Mouse (Mus musculus): ENCODE results near the gene Epb42. TPM values are rescaled to one million over a fixed set of nuclear protein-coding genes. Genes with fewer than 3 reads are reported as not detected.

The Epb42 gene
- 19.5 and 30.3 TPM in 2 replicates for polyA plus RNA-seq (2014; fragmentation: Nextera tagmentation; extraction: Ambion mirVana)

- Histone ChIP-seq H3K4me1 (ENCODE audit: control insufficient read depth, insufficient read depth, low read length) (no peaks in the 10 kb centered on the region), H3K9me3 (replicated peaks; ENCODE audit: control insufficient read depth, low read length) (no peaks in the 10 kb centered on the region), H3K27ac (ENCODE audit: low read depth, low read length) (peak within 1 kb of the TSS; percentile 78), H3K36me3 (ENCODE audit: control insufficient read depth, insufficient read depth, low read length) (no peaks in the 10 kb centered on the region), H3K4me2 (peak within 1 kb of the TSS; percentile 22; the same call in 1 of the 2 replicates), H3K4me3 (ENCODE audit: low read depth, low read length) (peak within 1 kb of the TSS; percentile 37), H3K9ac (ENCODE audit: low read depth, low read length) (peak within 1 kb of the TSS; percentile 61), H3K27me3 (ENCODE audit: control insufficient read depth, insufficient read depth, low read length) (no peaks in the 10 kb centered on the region)
- WGBS (ENCODE audit: insufficient replicate concordance) = 38% methylated on average over 5 of the region's 5 CpGs
- ATAC-seq (replicated peaks; ENCODE audit: insufficient number of reproducible peaks, low FRiP score, low TSS enrichment) = peak; percentile 94
Observed at GRCm38 (mm10) chr2:121036733-121037341, at the start of gene Epb42. TSS of gene Epb42 (minus strand) at chr2:121037072.

GRCm38 (mm10) chr2:121085480-121086185 is 48.8 kb upstream of the Epb42 start, which contains the start of gene Tgm5:
TSS of gene Tgm5 (minus strand) at chr2:121085841.
- H3K27me3 ChIP-seq (ENCODE audit: control insufficient read depth, insufficient read depth, low read length) = no peaks in the 10 kb centered on the region
- no peaks in the 10 kb centered on the region for H3K9me3 ChIP-seq (replicated peaks; ENCODE audit: control insufficient read depth, low read length)
- ATAC-seq (replicated peaks; ENCODE audit: insufficient number of reproducible peaks, low FRiP score, low TSS enrichment) = no peak
- no peak within 1 kb of the TSS for H3K4me2 ChIP-seq
- H3K27ac ChIP-seq (ENCODE audit: low read depth, low read length) = no peak within 1 kb of the TSS
- no peaks in the 10 kb centered on the region for H3K36me3 ChIP-seq (ENCODE audit: control insufficient read depth, insufficient read depth, low read length)
- H3K4me1 ChIP-seq (ENCODE audit: control insufficient read depth, insufficient read depth, low read length) = no peaks in the 10 kb centered on the region
- H3K4me3 ChIP-seq (ENCODE audit: low read depth, low read length) = no peak within 1 kb of the TSS
- no peak within 1 kb of the TSS for H3K9ac ChIP-seq (ENCODE audit: low read depth, low read length)
- 47% methylated on average over 6 of the region's 6 CpGs for WGBS (ENCODE audit: insufficient replicate concordance)

DNA sequence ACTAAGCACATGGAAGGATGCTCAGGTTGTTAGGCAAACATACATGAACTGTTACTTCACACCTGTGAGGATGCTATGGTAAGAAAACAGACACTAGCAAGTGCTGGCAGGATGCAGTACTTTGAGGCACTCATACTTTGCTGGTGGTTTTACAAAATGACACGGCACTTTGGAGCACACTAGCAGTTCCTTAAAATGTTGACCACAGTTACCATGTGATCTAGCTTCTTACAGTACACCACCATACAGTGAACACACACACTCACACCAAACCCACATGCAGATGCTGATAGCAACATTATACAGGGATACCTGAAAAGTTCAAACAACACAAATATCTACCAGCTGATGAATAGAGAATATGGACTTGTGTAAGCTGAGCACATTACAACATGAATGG is 45.8 kb upstream of the Epb42 start:
- Histone ChIP-seq H3K4me1 (ENCODE audit: control insufficient read depth, insufficient read depth, low read length) (no peaks in the 10 kb centered on the region), H3K9ac (ENCODE audit: low read depth, low read length) (no peak overlapping the region), H3K27ac (ENCODE audit: low read depth, low read length) (no peak overlapping the region), H3K4me3 (ENCODE audit: low read depth, low read length) (no peak overlapping the region), H3K36me3 (ENCODE audit: control insufficient read depth, insufficient read depth, low read length) (no peaks in the 10 kb centered on the region), H3K9me3 (replicated peaks; ENCODE audit: control insufficient read depth, low read length) (no peaks in the 10 kb centered on the region), H3K4me2 (no peak overlapping the region), H3K27me3 (ENCODE audit: control insufficient read depth, insufficient read depth, low read length) (no peaks in the 10 kb centered on the region)
- 79% methylated on average over 1 of the region's 1 CpGs for WGBS (ENCODE audit: insufficient replicate concordance)
- ATAC-seq (replicated peaks; ENCODE audit: insufficient number of reproducible peaks, low FRiP score, low TSS enrichment) = no peak

DNA sequence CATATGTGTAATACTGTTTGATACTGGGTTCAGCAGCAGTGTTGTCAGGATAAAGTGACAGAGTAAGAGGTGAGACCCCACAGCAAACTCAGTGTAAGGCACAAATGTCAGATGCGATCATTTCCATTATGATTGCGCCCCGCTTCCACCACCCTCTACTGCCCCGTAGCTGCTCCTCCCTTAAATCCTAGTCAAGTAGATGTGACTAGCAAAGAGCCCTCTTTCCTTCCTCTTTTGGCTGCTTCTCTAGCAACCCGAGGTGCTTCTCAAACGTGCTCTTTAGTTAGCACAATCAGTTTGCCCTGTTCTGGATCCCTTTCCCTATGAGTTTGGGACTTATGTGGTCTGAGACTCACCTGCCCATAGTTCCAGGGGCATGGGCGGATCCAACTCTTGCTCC is 37.9 kb upstream of the Epb42 start:
- ATAC-seq (replicated peaks; ENCODE audit: insufficient number of reproducible peaks, low FRiP score, low TSS enrichment) = no peak
- H3K9me3 ChIP-seq (replicated peaks; ENCODE audit: control insufficient read depth, low read length) = no peaks in the 10 kb centered on the region
- no peak overlapping the region for H3K4me3 ChIP-seq (ENCODE audit: low read depth, low read length)
- no peaks in the 10 kb centered on the region for H3K36me3 ChIP-seq (ENCODE audit: control insufficient read depth, insufficient read depth, low read length)
- no peak overlapping the region for H3K4me2 ChIP-seq
- 79% methylated on average over 7 of the region's 7 CpGs for WGBS (ENCODE audit: insufficient replicate concordance)
- no peak overlapping the region for H3K27ac ChIP-seq (ENCODE audit: low read depth, low read length)
- no peak overlapping the region for H3K9ac ChIP-seq (ENCODE audit: low read depth, low read length)
- H3K4me1 ChIP-seq (ENCODE audit: control insufficient read depth, insufficient read depth, low read length) = no peaks in the 10 kb centered on the region
- no peaks in the 10 kb centered on the region for H3K27me3 ChIP-seq (ENCODE audit: control insufficient read depth, insufficient read depth, low read length)

GRCm38 (mm10) chr2:121071871-121072270 is 35.0 kb upstream of the Epb42 start:
- no peak for ATAC-seq (replicated peaks; ENCODE audit: insufficient number of reproducible peaks, low FRiP score, low TSS enrichment)
- WGBS (ENCODE audit: insufficient replicate concordance) = 74% methylated on average over 6 of the region's 6 CpGs

GRCm38 (mm10) chr2:121069506-121069905 is 32.6 kb upstream of the Epb42 start:
- no peaks in the 10 kb centered on the region for H3K27me3 ChIP-seq (ENCODE audit: control insufficient read depth, insufficient read depth, low read length)
- no peak overlapping the region for H3K9ac ChIP-seq (ENCODE audit: low read depth, low read length)
- ATAC-seq (replicated peaks; ENCODE audit: insufficient number of reproducible peaks, low FRiP score, low TSS enrichment) = no peak
- WGBS (ENCODE audit: insufficient replicate concordance) = 71% methylated on average over 6 of the region's 6 CpGs
- H3K4me2 ChIP-seq = no peak overlapping the region
- no peaks in the 10 kb centered on the region for H3K36me3 ChIP-seq (ENCODE audit: control insufficient read depth, insufficient read depth, low read length)
- H3K27ac ChIP-seq (ENCODE audit: low read depth, low read length) = no peak overlapping the region
- no peaks in the 10 kb centered on the region for H3K4me1 ChIP-seq (ENCODE audit: control insufficient read depth, insufficient read depth, low read length)
- no peaks in the 10 kb centered on the region for H3K9me3 ChIP-seq (replicated peaks; ENCODE audit: control insufficient read depth, low read length)
- no peak overlapping the region for H3K4me3 ChIP-seq (ENCODE audit: low read depth, low read length)

More at GRCm38 (mm10) chr2:121071871-121072270, 35.0 kb upstream of the Epb42 start:
- Histone ChIP-seq H3K4me2 (no peak overlapping the region), H3K36me3 (ENCODE audit: control insufficient read depth, insufficient read depth, low read length) (no peaks in the 10 kb centered on the region), H3K27me3 (ENCODE audit: control insufficient read depth, insufficient read depth, low read length) (no peaks in the 10 kb centered on the region), H3K27ac (ENCODE audit: low read depth, low read length) (no peak overlapping the region), H3K9ac (ENCODE audit: low read depth, low read length) (no peak overlapping the region), H3K4me1 (ENCODE audit: control insufficient read depth, insufficient read depth, low read length) (no peaks in the 10 kb centered on the region), H3K4me3 (ENCODE audit: low read depth, low read length) (no peak overlapping the region), H3K9me3 (replicated peaks; ENCODE audit: control insufficient read depth, low read length) (no peaks in the 10 kb centered on the region)

- WGBS (ENCODE audit: insufficient replicate concordance) = 63% methylated on average over 4 of the region's 4 CpGs
- H3K36me3 ChIP-seq (ENCODE audit: control insufficient read depth, insufficient read depth, low read length) = no peaks in the 10 kb centered on the region
- H3K9ac ChIP-seq (ENCODE audit: low read depth, low read length) = no peak overlapping the region
- no peak overlapping the region for H3K4me3 ChIP-seq (ENCODE audit: low read depth, low read length)
- H3K4me2 ChIP-seq = no peak overlapping the region
- H3K4me1 ChIP-seq (ENCODE audit: control insufficient read depth, insufficient read depth, low read length) = no peaks in the 10 kb centered on the region
- no peaks in the 10 kb centered on the region for H3K9me3 ChIP-seq (replicated peaks; ENCODE audit: control insufficient read depth, low read length)
- no peak for ATAC-seq (replicated peaks; ENCODE audit: insufficient number of reproducible peaks, low FRiP score, low TSS enrichment)
- no peaks in the 10 kb centered on the region for H3K27me3 ChIP-seq (ENCODE audit: control insufficient read depth, insufficient read depth, low read length)
- no peak overlapping the region for H3K27ac ChIP-seq (ENCODE audit: low read depth, low read length)
Observed at GRCm38 (mm10) chr2:121067116-121067515, 30.2 kb upstream of the Epb42 start.

GRCm38 (mm10) chr2:121061315-121061714 is 24.4 kb upstream of the Epb42 start:
- Histone ChIP-seq H3K4me2 (no peak overlapping the region), H3K27me3 (ENCODE audit: control insufficient read depth, insufficient read depth, low read length) (no peaks in the 10 kb centered on the region), H3K4me1 (ENCODE audit: control insufficient read depth, insufficient read depth, low read length) (no peaks in the 10 kb centered on the region), H3K9me3 (replicated peaks; ENCODE audit: control insufficient read depth, low read length) (no peaks in the 10 kb centered on the region), H3K36me3 (ENCODE audit: control insufficient read depth, insufficient read depth, low read length) (no peaks in the 10 kb centered on the region), H3K4me3 (ENCODE audit: low read depth, low read length) (no peak overlapping the region), H3K27ac (ENCODE audit: low read depth, low read length) (no peak overlapping the region), H3K9ac (ENCODE audit: low read depth, low read length) (no peak overlapping the region)
- 68% methylated on average over 2 of the region's 2 CpGs for WGBS (ENCODE audit: insufficient replicate concordance)
- no peak for ATAC-seq (replicated peaks; ENCODE audit: insufficient number of reproducible peaks, low FRiP score, low TSS enrichment)
